Mouse (Mus musculus): ENCODE measurements around the gene Fbxo36. TPM values are rescaled to one million over a fixed set of nuclear protein-coding genes. Genes with fewer than 3 reads are reported as not detected.
A peak's percentile ranks its signal among the peaks of the same experiment; 100 is the strongest.

Fbxo36 gene
- polyA plus RNA-seq, 1 experiment from 2014 or later: 7.0 TPM

- no peaks in the 10 kb centered on the region for H3K4me1 ChIP-seq
- no peak overlapping the region for H3K4me3 ChIP-seq
- no peaks in the 10 kb centered on the region for H3K36me3 ChIP-seq
- no peak for DNase-seq (ENCODE audit: low spot score)
- WGBS: 96% methylated on average over 4 of the region's 4 CpGs
- no peak overlapping the region for H3K27ac ChIP-seq
- H3K27me3 ChIP-seq (ENCODE audit: insufficient read depth, poor library complexity, severe bottlenecking): no peaks in the 10 kb centered on the region
- H3K9me3 ChIP-seq: no peaks in the 10 kb centered on the region
Observed at GRCm38 (mm10) chr1:84943549-84943948, 103.9 kb downstream of the Fbxo36 start.

DNA sequence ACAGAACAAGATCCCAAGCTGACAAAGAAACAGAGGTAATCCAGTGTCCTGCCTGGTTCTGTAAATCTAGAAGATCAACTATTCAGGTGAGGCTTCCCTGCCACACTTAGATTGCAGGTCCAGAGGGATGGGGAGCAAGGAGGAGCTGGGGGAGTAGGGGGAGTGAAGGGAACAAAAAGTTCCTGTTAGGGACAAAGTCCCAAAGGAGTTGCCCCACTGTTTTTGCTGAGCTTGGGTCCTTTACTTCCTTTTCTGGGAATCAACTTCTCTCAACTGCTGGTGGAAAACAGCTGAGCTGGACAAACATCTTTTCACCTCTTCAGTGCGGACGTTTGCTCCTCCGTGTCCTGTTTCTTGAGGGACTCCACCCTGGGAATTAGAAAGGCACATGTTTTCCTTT lies 106.3 kb downstream of the Fbxo36 start:
- WGBS: 89% methylated on average over 3 of the region's 3 CpGs
- H3K4me1 ChIP-seq: no peaks in the 10 kb centered on the region
- no peaks in the 10 kb centered on the region for H3K9me3 ChIP-seq
- no peaks in the 10 kb centered on the region for H3K27me3 ChIP-seq (ENCODE audit: insufficient read depth, poor library complexity, severe bottlenecking)
- H3K4me3 ChIP-seq: no peak overlapping the region
- peak; percentile 47 for DNase-seq (ENCODE audit: low spot score)
- H3K36me3 ChIP-seq: no peaks in the 10 kb centered on the region
- no peak overlapping the region for H3K27ac ChIP-seq

- no peaks in the 10 kb centered on the region for H3K4me1 ChIP-seq
- H3K27ac ChIP-seq: no peak overlapping the region
- no peaks in the 10 kb centered on the region for H3K9me3 ChIP-seq
- WGBS: 88% methylated on average over 2 of the region's 2 CpGs
- H3K27me3 ChIP-seq (ENCODE audit: insufficient read depth, poor library complexity, severe bottlenecking): no peaks in the 10 kb centered on the region
- H3K36me3 ChIP-seq: no peaks in the 10 kb centered on the region
- no peak for DNase-seq (ENCODE audit: low spot score)
- H3K4me3 ChIP-seq: no peak overlapping the region
Observed at GRCm38 (mm10) chr1:84947390-84947789, 107.7 kb downstream of the Fbxo36 start.

Other genes starting within 250 kb of the Fbxo36 start
- gene Dner, start 143.6 kb upstream of the Fbxo36 start, polyA plus RNA-seq (2016; fragmentation: Nextera tagmentation; extraction: Ambion mirVana): 0.37 and 0.60 TPM in 2 replicates
- gene Trip12, start 675 bp downstream of the Fbxo36 start, polyA plus RNA-seq (2016; fragmentation: Nextera tagmentation; extraction: Ambion mirVana): 68.5 and 78.0 TPM in 2 replicates
- gene Slc16a14, start 95.3 kb downstream of the Fbxo36 start, polyA plus RNA-seq (2016; fragmentation: Nextera tagmentation; extraction: Ambion mirVana): 0.09 and 0.18 TPM in 2 replicates

All from heart, embryonic 10.5 days (tissue).